ENCODE assay signal across 9 mouse cellular contexts in the genomic region with DNA sequence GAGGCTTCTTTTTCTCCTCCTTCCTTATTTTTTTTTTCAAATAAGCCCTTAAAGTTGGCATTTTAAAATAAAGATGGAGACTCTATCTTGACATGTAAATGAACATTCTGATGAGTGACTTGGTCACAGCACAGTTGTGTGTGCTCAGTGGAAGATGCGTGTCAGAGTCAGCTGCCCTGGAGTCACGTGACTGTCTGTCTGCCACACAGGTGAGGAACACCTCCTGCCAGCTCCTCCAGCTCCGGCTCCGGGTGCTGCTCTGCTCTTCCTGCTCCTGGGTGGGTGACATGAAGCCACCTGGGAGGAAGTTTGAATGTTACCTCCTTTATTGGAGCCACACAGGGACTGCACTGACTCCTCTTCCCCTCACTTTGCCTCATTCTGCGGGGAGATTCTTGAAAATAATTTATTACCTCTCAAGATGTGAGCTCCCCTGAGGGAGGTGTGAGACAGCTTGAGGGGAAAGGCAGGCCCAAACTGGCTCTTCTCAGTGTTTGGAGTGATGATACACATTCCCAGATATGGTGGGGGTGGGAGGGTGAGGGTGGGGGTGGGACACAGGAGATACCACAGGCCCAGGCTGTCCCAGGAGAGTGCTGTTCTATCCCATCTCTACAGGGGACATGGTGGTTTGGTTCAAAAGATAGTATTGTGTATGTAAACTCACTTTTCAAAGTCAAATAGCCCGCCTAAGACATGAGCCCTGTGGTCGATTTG.
A peak's percentile ranks its signal among the peaks of the same experiment; 100 is the strongest.
DNase-seq lines count a peak whose midpoint lies in the region; ATAC-seq lines count a peak whose summit lies in the region.
"Had no signal": no experiment of that assay in that cellular context is flagged by ENCODE, and none has a peak within 500 bp of the region (broad histone marks: within the 10 kb centered on the region; RNA-seq: fewer than 3 reads in every experiment).

No protein-coding gene starts in this region.

- ATAC-seq in embryonic facial prominence, embryonic 15.5 days (ENCODE audit: insufficient number of reproducible peaks, low FRiP score, low TSS enrichment, low read depth), result peak; percentile 40; the same call in 1 of the 2 replicates
- ATAC-seq in liver, embryonic 11.5 days (replicated peaks; ENCODE audit: low FRiP score), result 0 out of 2 replicates have a peak, but pooled peaks have one; percentile 36

- H3K4me1 ChIP-seq in embryonic facial prominence, embryonic 15.5 days, result peaks cover 19% of the 10 kb centered on the region
- H3K4me1 ChIP-seq in liver, embryonic 11.5 days (replicated peaks; ENCODE audit: control insufficient read depth, insufficient read depth, low read length), result peaks cover 12% of the 10 kb centered on the region

- no peak overlapping the region for H3K4me3 ChIP-seq in embryonic facial prominence, embryonic 15.5 days (replicated peaks)
- no peak overlapping the region for H3K4me3 ChIP-seq in liver, embryonic 11.5 days (ENCODE audit: low read depth, low read length)
- H3K4me3 ChIP-seq: megakaryocyte, embryonic 14.5 days had no signal

- WGBS in embryonic facial prominence, embryonic 15.5 days, result 57% methylated on average over 7 of the region's 7 CpGs
- 46% methylated on average over 7 of the region's 7 CpGs for WGBS in liver, embryonic 11.5 days

- no peaks in the 10 kb centered on the region for H3K27me3 ChIP-seq in embryonic facial prominence, embryonic 15.5 days
- no peaks in the 10 kb centered on the region for H3K27me3 ChIP-seq in liver, embryonic 11.5 days (replicated peaks; ENCODE audit: control insufficient read depth, insufficient read depth, low read length)
- H3K27me3 ChIP-seq: megakaryocyte, embryonic 14.5 days had no signal

- H3K27ac ChIP-seq in embryonic facial prominence, embryonic 15.5 days (replicated peaks), result no peak overlapping the region
- H3K27ac ChIP-seq in liver, embryonic 11.5 days (ENCODE audit: low read depth, low read length), result peak overlapping the region; percentile 15; the same call in 1 of the 2 replicates

- H3K9ac ChIP-seq in embryonic facial prominence, embryonic 15.5 days, result no peak overlapping the region
- no peak overlapping the region for H3K9ac ChIP-seq in liver, embryonic 11.5 days (ENCODE audit: low read depth, low read length)

- H3K9me3 ChIP-seq in embryonic facial prominence, embryonic 15.5 days (replicated peaks), result no peaks in the 10 kb centered on the region
- H3K9me3 ChIP-seq in liver, embryonic 11.5 days (ENCODE audit: control insufficient read depth, low read length), result no peaks in the 10 kb centered on the region

- no peak overlapping the region for H3K4me2 ChIP-seq in embryonic facial prominence, embryonic 15.5 days (replicated peaks)
- H3K4me2 ChIP-seq in liver, embryonic 11.5 days, result peak overlapping the region; percentile 1; the same call in 1 of the 2 replicates

- no peaks in the 10 kb centered on the region for H3K36me3 ChIP-seq in embryonic facial prominence, embryonic 15.5 days
- no peaks in the 10 kb centered on the region for H3K36me3 ChIP-seq in liver, embryonic 11.5 days (ENCODE audit: control insufficient read depth, insufficient read depth, low read length)

- DNase-seq in embryo, embryonic 10.5 days (ENCODE audit: low spot score), result peak; percentile 10
- no peak for DNase-seq in embryo, embryonic 10 days (ENCODE audit: low spot score)
- DNase-seq in kidney, adult 11 months, result peak; percentile 35
- no peak for DNase-seq in kidney, postnatal 10 days
- DNase-seq in liver, embryonic 11.5 days (ENCODE audit: low spot score), result no peak
- no peak for DNase-seq in layer of hippocampus, postnatal 14 days (ENCODE audit: low spot score in 2 of 2)
- DNase-seq in ovary, adult 18-20 months (ENCODE audit: low spot score), result no peak

Comparison
In these comparisons a context has a peak if more than half of its experiments do, and no peak if none do; other contexts are left out.
1. DNase-seq: peak in embryo, embryonic 10.5 days (single experiment) and kidney, adult 11 months (single experiment); none in embryo, embryonic 10 days (single experiment), kidney, postnatal 10 days (single experiment), liver, embryonic 11.5 days (single experiment), layer of hippocampus, postnatal 14 days (0 of 2) and ovary, adult 18-20 months (single experiment).